Mouse (Mus musculus): ENCODE results near the gene Asb13.
A peak's percentile ranks its signal among the peaks of the same experiment; 100 is the strongest.

Asb13 gene

DNA sequence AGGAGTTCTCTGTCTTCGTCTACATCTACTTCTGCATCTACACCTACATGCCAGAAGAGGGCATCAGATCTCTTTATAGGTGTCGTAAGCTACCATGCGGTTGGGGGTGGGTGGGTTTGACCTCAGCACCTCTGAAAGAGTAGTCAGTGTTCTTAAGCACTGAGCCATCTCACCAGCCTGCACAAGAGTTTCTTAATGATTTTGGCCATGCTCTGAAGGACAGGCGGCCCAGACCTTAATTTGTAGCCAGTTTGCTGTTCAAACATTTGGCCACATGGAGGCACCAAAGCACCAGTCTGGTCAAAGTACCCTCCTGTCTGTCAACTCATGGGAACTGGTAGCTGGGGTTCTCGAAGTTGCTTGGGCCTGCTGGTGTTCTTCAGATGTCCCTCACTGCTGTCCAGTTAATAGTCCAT lies 31.5 kb downstream of the Asb13 start:
- DNase-seq (ENCODE audit: low spot score): peak; percentile 17

DNA sequence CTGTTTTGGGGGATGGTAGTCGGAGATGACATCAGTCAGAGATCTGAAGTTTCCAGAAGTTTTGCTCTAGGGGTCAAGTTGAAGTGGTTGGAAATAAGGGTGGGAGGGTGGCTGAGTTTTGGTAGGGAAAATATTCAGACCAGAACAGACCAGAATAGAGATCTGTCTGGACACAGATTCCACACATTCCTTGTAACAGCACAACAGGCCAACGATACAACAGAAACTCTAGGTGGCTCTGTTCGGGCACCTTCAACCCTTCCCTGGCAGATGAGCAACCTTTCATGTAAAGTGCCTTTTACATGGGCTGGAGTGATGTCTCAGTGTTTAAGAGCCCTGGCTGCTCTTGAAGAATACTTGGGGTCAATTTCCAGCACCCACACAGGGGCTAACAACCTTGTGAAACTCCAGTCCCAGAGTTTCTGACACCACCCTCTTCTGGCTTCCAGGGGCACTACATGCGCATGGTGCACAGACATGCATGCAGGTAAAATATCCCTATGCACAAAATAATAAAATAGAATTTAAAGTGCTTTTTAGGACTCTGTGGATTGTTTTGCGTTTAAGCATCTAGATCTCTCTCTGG lies 33.5 kb downstream of the Asb13 start:
- DNase-seq (ENCODE audit: low spot score): no peak

DNA sequence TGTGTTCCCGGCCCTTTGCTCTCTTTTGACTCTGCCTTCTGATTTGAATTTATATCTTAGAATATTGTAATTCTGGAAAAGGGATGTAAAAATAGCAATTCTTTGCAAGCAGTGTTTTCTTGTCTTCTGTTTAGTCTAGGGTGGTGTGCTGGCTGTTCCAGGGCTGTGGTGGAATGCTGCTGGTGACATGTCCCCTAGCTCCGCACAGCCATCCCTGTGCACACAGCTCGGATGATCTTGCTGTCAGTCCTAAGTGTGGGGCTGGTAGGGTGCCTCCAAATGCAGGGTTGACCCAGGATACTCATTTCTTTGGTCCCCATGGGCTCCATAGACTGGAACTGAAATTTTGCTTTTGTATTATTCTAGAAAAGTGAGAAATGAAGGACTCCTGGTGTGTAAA lies 34.2 kb downstream of the Asb13 start:
- no peak for DNase-seq (ENCODE audit: low spot score)

DNA sequence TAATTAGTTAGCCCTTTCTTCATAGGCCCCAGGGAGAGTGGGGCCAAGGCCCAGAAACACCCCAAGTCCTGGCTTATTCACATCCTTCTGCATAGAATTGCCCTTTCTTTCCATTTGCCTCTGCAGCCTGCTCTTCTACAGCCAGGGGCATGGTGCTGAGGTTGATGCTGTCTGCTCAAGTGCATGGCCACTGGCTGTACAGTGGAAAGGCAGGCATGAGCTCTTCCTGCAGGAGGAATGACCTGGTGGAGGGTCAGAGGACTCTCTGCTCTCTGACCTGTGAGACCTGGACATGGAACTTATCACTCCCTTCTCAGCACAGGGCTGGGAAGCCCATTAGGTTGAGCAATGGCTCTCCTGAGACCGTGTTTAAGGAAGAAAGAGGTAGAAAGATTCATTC lies 35.8 kb downstream of the Asb13 start:
- DNase-seq (ENCODE audit: low spot score): no peak

DNA sequence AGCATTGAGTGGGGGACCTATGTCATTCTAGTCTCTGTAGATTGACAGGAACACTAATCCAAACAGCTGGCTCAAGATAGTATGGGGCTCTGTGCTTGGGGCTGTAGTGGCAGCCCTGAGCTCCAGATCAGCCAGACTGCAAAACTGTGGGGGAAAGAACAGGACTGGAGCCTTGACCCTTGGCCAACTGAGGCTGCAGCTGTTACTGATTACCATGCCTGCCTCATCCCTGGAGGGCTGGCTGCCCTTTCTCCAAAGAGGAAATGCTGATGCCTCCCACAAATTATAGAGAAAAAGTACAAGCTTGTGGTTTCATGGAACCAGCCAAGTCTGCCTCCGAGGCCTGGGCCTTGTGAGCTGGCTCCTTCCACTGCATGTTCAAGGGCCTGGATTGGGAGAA lies 36.2 kb downstream of the Asb13 start:
- DNase-seq (ENCODE audit: low spot score): no peak

DNA sequence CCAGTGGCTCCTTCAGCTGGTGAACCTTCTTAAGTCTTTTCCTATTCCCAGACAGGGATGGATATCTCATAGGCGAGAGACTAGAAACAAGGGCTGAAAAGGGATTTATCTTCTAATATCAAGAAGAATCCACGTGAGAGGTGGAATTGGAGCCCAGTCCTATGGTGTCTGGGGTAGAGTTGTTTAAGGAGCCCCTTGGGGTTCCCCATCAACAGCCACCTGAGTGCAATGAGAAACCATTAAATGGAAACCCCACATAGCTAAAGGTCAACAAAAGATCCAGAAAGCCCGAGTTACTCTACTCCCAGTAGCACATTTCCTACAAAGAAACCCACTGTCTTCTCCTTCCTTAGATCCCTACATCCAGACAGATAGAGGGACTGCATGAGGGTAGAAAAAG lies 39.3 kb downstream of the Asb13 start:
- no peak for DNase-seq (ENCODE audit: low spot score)

DNA sequence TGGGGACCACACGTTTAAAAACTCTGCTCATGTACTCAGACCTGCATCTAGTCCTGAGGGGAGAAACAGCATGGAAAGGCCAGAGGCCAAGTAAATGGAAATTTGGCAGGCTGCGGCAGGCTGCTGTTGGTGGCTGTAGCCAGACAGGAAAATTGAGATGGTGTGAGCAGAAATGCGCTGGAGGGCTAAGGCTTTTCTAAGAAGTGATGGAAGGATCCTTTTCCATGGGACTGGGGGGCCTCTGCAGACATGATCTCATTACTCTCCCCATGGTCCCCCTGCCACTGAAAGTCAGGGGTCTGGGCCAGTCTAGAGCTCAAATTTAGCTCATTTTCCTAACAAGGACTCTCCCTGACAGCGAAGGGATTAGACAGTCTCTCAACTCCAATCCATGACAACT lies 39.8 kb downstream of the Asb13 start:
- no peak for DNase-seq (ENCODE audit: low spot score)

DNA sequence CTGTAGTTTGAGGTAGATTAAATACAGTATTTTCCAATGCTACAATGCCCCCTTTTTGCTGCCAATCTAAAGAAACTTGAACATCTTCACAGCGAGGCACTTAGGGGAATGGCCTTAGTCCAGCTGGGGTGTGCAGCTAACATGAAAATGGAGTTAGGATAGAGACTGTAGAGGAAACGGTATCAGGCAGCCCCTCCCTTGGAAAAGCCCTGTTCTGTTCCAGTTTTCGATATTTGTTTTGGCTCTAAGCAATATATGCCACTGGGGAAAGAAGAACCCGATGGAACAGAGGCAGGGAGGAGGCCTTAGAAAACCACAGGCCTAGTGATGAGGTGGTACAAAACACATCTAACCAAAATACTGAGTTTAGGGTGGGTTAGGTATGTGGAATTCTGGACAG lies 42.0 kb downstream of the Asb13 start:
- DNase-seq (ENCODE audit: low spot score): no peak

DNA sequence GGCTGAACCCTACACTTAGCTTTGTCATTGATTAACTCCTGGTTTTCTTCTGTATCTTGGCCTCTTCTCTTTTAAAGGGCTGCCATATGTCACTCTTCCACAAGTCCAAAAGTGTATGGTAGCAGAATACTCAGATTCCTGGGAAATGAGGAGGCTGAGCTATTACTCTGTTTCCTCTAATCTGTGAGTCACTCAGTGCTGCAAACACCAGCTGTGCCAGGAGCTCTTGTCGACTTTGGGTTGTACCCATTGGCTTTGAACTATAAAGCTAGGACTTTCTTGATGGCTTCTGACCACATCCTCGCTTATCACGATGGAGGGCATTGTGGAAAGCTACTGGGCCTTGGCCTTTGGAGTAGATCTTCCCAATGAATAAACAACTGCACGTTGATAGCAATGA lies 45.3 kb downstream of the Asb13 start:
- no peak for DNase-seq (ENCODE audit: low spot score)

DNA sequence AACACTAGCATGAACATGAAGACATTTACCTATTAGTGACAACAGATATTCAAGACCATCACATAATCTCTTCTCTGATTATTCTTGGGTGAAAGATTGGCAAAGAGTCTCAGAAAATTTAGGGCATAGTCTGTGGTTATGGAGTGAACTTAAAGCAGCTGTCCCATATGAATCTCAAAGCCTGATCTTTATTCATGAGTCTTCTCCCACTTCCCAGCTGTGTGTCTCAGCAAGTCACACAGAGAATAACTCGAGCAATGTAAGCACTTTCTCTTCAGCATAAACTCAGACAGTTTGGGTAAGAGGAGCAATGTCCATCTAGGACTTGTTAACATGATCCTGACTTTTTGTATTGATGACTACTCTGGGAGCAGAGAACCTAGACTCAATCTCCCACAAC lies 52.5 kb downstream of the Asb13 start:
- no peak for DNase-seq (ENCODE audit: low spot score)

DNA sequence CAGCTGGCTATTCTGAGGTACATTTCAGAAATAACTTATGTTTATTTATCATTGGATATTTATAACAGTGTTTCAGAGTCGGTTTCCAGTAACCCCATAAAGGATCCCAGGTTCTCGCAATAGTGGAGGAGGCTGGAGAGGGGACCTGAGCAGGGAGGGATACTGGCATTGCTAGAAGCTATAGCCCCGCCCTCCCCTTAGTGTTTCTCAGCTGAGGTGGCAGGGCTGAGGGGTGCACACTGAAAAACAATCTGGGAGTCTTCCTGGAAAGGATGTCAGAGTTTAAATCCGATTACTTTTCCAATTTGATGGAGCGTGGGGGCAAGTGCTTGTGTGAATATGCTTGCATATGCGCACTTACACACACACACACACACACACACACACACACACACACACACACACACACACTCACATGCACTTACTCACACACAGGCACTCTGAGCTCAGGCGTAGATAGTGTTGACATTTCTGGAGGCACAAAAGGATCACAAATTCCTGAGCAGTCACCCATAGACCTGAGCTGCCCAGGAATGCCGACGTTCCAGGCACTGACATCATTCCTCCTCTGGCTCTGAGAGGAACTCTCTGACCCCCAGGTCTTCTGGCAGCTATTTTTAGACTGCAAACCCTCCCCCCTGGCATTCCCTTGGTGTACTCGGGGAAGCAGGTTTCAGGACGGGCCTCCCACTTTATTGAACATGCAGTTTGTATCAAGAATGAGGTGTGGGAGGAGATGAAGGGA lies 60.9 kb downstream of the Asb13 start:
- DNase-seq (ENCODE audit: low spot score): no peak

DNA sequence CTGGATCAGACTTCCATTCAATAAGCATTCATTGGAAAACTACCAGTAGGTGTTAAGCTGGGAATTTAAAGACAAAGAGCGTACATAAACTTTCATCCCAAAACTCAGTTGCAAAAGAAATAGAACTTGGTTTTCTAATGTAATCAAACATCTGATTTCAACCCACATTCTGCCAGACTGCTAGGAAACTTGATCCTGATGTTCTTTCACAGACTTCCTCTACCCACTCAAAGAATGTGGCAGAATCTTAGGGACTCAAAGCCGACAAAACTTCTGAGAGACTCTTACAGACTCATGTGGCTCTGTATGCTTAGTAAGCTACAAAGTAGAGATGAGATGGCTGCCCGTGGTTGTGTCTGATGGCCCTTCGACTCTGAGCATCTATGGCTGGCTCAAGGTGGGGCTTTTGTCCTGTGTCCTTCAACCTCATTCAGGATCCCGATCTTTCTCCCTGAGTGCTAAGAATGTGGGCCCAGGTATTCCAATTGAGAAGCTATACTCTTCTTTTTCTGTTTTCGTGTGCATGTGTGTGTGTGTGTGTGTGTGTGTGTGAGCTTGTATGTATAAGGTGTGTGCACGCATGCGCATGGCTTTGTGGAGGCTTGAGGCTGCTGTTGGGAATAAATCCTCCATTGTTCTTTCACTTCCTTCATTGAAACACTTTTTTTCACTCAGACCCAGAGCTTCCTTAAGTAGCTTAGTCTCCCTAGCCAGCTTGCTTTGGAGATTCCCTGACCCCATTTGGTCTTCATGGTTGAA lies 63.3 kb downstream of the Asb13 start:
- DNase-seq (ENCODE audit: low spot score): no peak

DNA sequence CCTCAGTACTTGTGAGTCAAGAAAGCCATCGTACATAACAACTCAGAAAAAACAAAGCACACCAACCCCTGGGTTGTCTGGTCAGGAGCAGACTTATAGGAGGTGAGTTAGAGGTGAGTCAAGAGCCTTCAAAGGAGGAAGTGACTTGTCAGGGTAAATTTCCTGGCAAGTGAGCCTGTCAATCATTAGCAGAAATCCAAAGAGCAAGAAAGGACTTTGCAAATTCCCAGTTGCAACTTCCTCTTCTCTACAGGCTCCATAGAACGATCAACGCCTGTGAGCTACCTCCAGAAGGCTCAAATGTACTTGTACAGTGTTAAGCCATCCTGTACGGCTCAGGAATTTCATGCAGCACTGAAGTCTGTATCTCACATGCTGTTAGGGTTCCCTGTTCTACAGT lies 66.9 kb downstream of the Asb13 start:
- DNase-seq (ENCODE audit: low spot score): no peak

Data from urinary bladder, postnatal 10 days (tissue).